Mouse (Mus musculus) lung, postnatal 36 days (tissue): ENCODE data around the gene Ccdc110.

ENCODE experiments used
- DNase-seq: peaks from one replicate; pipeline ENCODE4 v3.0.0; 2022; ENCODE audit warnings: mixed read lengths

Ccdc110 gene

GRCm38 (mm10) chr8:45934582-45935014 is at the start of gene Ccdc110:
Gene Ccdc110 (plus strand): TSS chr8:45934619.
- peak; percentile 98 for DNase-seq

GRCm38 (mm10) chr8:45885202-45885685 is 49.2 kb upstream of the Ccdc110 start, which contains the start of gene Pdlim3:
Gene Pdlim3 (plus strand): TSS chr8:45885461.
- DNase-seq = peak; percentile 65

GRCm38 (mm10) chr8:45885775-45886174 is 48.6 kb upstream of the Ccdc110 start:
- DNase-seq = peak; percentile 14

GRCm38 (mm10) chr8:45889737-45890136 is 44.7 kb upstream of the Ccdc110 start:
- no peak for DNase-seq

GRCm38 (mm10) chr8:45896590-45896989 is 37.8 kb upstream of the Ccdc110 start:
- no peak for DNase-seq

- peak; percentile 63 for DNase-seq
Observed at GRCm38 (mm10) chr8:45899783-45900182, 34.6 kb upstream of the Ccdc110 start.

- peak; percentile 12 for DNase-seq
Observed at GRCm38 (mm10) chr8:45901626-45902025, 32.8 kb upstream of the Ccdc110 start.

- peak; percentile 35 for DNase-seq
Observed at GRCm38 (mm10) chr8:45903659-45904058, 30.8 kb upstream of the Ccdc110 start.

- no peak for DNase-seq
Observed at GRCm38 (mm10) chr8:45905591-45906250, 28.7 kb upstream of the Ccdc110 start.

GRCm38 (mm10) chr8:45906251-45906619 is 28.2 kb upstream of the Ccdc110 start:
- DNase-seq = no peak

GRCm38 (mm10) chr8:45913707-45914106 is 20.7 kb upstream of the Ccdc110 start:
- no peak for DNase-seq

GRCm38 (mm10) chr8:45916496-45916895 is 17.9 kb upstream of the Ccdc110 start:
- peak; percentile 53 for DNase-seq

GRCm38 (mm10) chr8:45917040-45917679 is 17.3 kb upstream of the Ccdc110 start:
- peak; percentile 43 for DNase-seq

- DNase-seq = no peak
Observed at GRCm38 (mm10) chr8:45918891-45919290, 15.5 kb upstream of the Ccdc110 start.

- DNase-seq = no peak
Observed at GRCm38 (mm10) chr8:45920392-45920791, 14.0 kb upstream of the Ccdc110 start.

GRCm38 (mm10) chr8:45922116-45922515 is 12.3 kb upstream of the Ccdc110 start:
- DNase-seq = no peak

GRCm38 (mm10) chr8:45936986-45937385 is 2.6 kb downstream of the Ccdc110 start:
- DNase-seq = no peak

GRCm38 (mm10) chr8:45946283-45946682 is 11.9 kb downstream of the Ccdc110 start:
- DNase-seq = no peak

GRCm38 (mm10) chr8:45950622-45951021 is 16.2 kb downstream of the Ccdc110 start:
- no peak for DNase-seq

- DNase-seq = no peak
Observed at GRCm38 (mm10) chr8:45970894-45971293, 36.5 kb downstream of the Ccdc110 start.

- DNase-seq = no peak
Observed at GRCm38 (mm10) chr8:45973988-45974505, 39.6 kb downstream of the Ccdc110 start.

- peak; percentile 99 for DNase-seq
Observed at GRCm38 (mm10) chr8:45975126-45975836, 40.9 kb downstream of the Ccdc110 start, which contains the start of the genes 1700029J07Rik and Ufsp2. Gene 1700029J07Rik (minus strand): TSS chr8:45975252. Gene Ufsp2 (plus strand): TSS chr8:45975528.

GRCm38 (mm10) chr8:45975837-45976468 is 41.5 kb downstream of the Ccdc110 start:
- DNase-seq = no peak
